In genomic region chr17:27527188-27527587, GRCm38 (mm10) we compare ENCODE assay signal across 8 mouse cellular contexts. TPM values are rescaled to one million over a fixed set of nuclear protein-coding genes. Genes with fewer than 3 reads are reported as not detected.
"Had no signal": no experiment of that assay in that cellular context is flagged by ENCODE, and none has a peak within 500 bp of the region (broad histone marks: within the 10 kb centered on the region; RNA-seq: fewer than 3 reads in every experiment).

No protein-coding gene starts in this region.

- DNase-seq: kidney, adult 2 months; kidney, postnatal 36 days; lung, embryonic 14.5 days; lung, postnatal 10 days; right cerebral cortex, postnatal 4 days; thymus, postnatal 4 days had no signal

RNA-seq across cellular contexts. Expression of gene Grm4, which starts 6.0 kb away (rescaled TPM):
- total RNA-seq: liver, adult 2 months; megakaryocyte-erythroid progenitor cell, adult 5-6 weeks had no signal
